Mouse (Mus musculus): ENCODE data around the gene Trmt44. TPM values are rescaled to one million over a fixed set of nuclear protein-coding genes. Genes with fewer than 3 reads are reported as not detected.

The Trmt44 gene
- total RNA-seq, 2 experiments from 2014 or later = 11.2 to 12.1 TPM

- no peak for DNase-seq (ENCODE audit: low spot score in 2 of 2)
These were observed 22.7 kb downstream of the Trmt44 start for GRCm38 (mm10) chr5:35551855-35552837.

- DNase-seq (ENCODE audit: low spot score in 2 of 2) = no peak
These were observed 28.7 kb downstream of the Trmt44 start for GRCm38 (mm10) chr5:35546127-35546526.

GRCm38 (mm10) chr5:35541059-35541790 is 33.6 kb downstream of the Trmt44 start:
- DNase-seq (ENCODE audit: low spot score in 2 of 2) = no peak

GRCm38 (mm10) chr5:35540555-35540954 is 34.3 kb downstream of the Trmt44 start:
- no peak for DNase-seq (ENCODE audit: low spot score in 2 of 2)

- no peak for DNase-seq (ENCODE audit: low spot score in 2 of 2)
These were observed 35.3 kb downstream of the Trmt44 start for GRCm38 (mm10) chr5:35539576-35539975.

- DNase-seq (ENCODE audit: low spot score in 2 of 2) = no peak
These were observed 36.8 kb downstream of the Trmt44 start for GRCm38 (mm10) chr5:35538022-35538421.

- DNase-seq (ENCODE audit: low spot score in 2 of 2) = no peak
These were observed 37.4 kb downstream of the Trmt44 start for GRCm38 (mm10) chr5:35537474-35537873.

- no peak for DNase-seq (ENCODE audit: low spot score in 2 of 2)
These were observed 38.6 kb downstream of the Trmt44 start for GRCm38 (mm10) chr5:35536271-35536670.

- DNase-seq (ENCODE audit: low spot score in 2 of 2) = no peak
These were observed 43.3 kb downstream of the Trmt44 start for GRCm38 (mm10) chr5:35531586-35531985.

- no peak for DNase-seq (ENCODE audit: low spot score in 2 of 2)
These were observed 44.4 kb downstream of the Trmt44 start for GRCm38 (mm10) chr5:35530442-35530841.

GRCm38 (mm10) chr5:35525469-35526123 is 49.3 kb downstream of the Trmt44 start, which contains the start of gene Cpz:
TSS of gene Cpz (minus strand) at chr5:35525698.
- DNase-seq (ENCODE audit: low spot score in 2 of 2) = no peak

GRCm38 (mm10) chr5:35524381-35524780 is 50.5 kb downstream of the Trmt44 start:
- no peak for DNase-seq (ENCODE audit: low spot score in 2 of 2)

GRCm38 (mm10) chr5:35523735-35524134 is 51.1 kb downstream of the Trmt44 start:
- DNase-seq (ENCODE audit: low spot score in 2 of 2) = peak; percentile 38 to 39

GRCm38 (mm10) chr5:35516781-35517180 is 58.1 kb downstream of the Trmt44 start:
- no peak for DNase-seq (ENCODE audit: low spot score in 2 of 2)

GRCm38 (mm10) chr5:35510589-35510988 is 64.3 kb downstream of the Trmt44 start:
- DNase-seq (ENCODE audit: low spot score in 2 of 2) = peak in 1 of 2 experiments; percentile 34

Other genes with a start within 250 kb of the Trmt44 start
- gene Hmx1, start 186.0 kb downstream of the Trmt44 start, total RNA-seq (2021) = 10 to 100 TPM in 1 of 2 experiments, 1 to 10 TPM in 1; 4.5 to 10.1 TPM
- 1 to 10 TPM; 5.2 to 5.7 TPM for gene Cpz, start 49.4 kb downstream of the Trmt44 start, total RNA-seq (2021)
- gene Acox3, start 8.0 kb upstream of the Trmt44 start, total RNA-seq (2021) = 10 to 100 TPM; 44.0 to 46.6 TPM
- gene Htra3, start 104.7 kb upstream of the Trmt44 start, total RNA-seq (2021) = 10 to 100 TPM; 39.0 to 45.2 TPM
- 10 to 100 TPM; 12.6 to 21.4 TPM for gene Sh3tc1, start 164.9 kb upstream of the Trmt44 start, total RNA-seq (2021)
- gene Ablim2, start 182.8 kb upstream of the Trmt44 start, total RNA-seq (2021) = 1 to 10 TPM; 6.0 to 7.3 TPM

Measured in adrenal gland, postnatal 4 days (tissue).